Mouse (Mus musculus) liver, postnatal 0 days (tissue): ENCODE data around the gene Bcl2l14.

Source experiments
- CTCF ChIP-seq: sonication (generic); IDR thresholded peaks from 2 replicates; pipeline ENCODE4 v1.5.1; 2016; ENCODE audit warnings: antibody characterized with exemption, low read depth
- EP300 ChIP-seq: IDR thresholded peaks from 2 replicates; pipeline ENCODE4 v1.6.1; 2016; ENCODE audit warnings: antibody characterized with exemption, low read depth, mild to moderate bottlenecking

GRCm38 (mm10) chr6:134353751-134354150 is 42.4 kb upstream of the Bcl2l14 start:
- TF ChIP-seq CTCF (no peak), EP300 (no peak)
